Mouse (Mus musculus) lung, postnatal 0 days (tissue): ENCODE measurements around the gene Plekhm1.

Experiments
- CTCF ChIP-seq: IDR thresholded peaks from 2 replicates; pipeline ENCODE4 v1.5.1; 2016; ENCODE audit warnings: antibody characterized with exemption, mild to moderate bottlenecking
- EP300 ChIP-seq: IDR thresholded peaks from 2 replicates; pipeline ENCODE4 v1.6.1; 2016; ENCODE audit warnings: antibody characterized with exemption, mild to moderate bottlenecking, control low read depth

GRCm38 (mm10) chr11:103314736-103315374 is 97.6 kb downstream of the Plekhm1 start:
- TF ChIP-seq EP300 (no peak), CTCF (no peak)
